Mouse (Mus musculus) liver, adult 2 months (tissue): ENCODE results near the gene Psmc6.

Experiments
- CTCF ChIP-seq: fragments of 200-500 bp; IDR thresholded peaks from 2 replicates; pipeline ENCODE4 v1.5.1; 2011; ENCODE audit warnings: low read depth, low read length, control low read depth
- POLR2A ChIP-seq: fragments of 200-500 bp; IDR thresholded peaks from 2 replicates; pipeline ENCODE4 v1.6.1; 2011; ENCODE audit warnings: low read length, control low read depth; ENCODE audit not compliant: insufficient read depth; ENCODE audit errors: extremely low read depth

GRCm38 (mm10) chr14:45325471-45325870 is 4.1 kb upstream of the Psmc6 start:
- no peak for TF ChIP-seq POLR2A
- no peak for TF ChIP-seq CTCF
